Mouse (Mus musculus) ES-E14 (cell line): ENCODE measurements around the gene Fancg.

Experiments
- MAFK ChIP-seq: IDR thresholded peaks from 2 replicates; pipeline ENCODE4 v1.6.1; 2014; ENCODE audit warnings: mild to moderate bottlenecking, low read depth, low read length, inconsistent platforms; ENCODE audit not compliant: insufficient read depth
- ZNF384 ChIP-seq: IDR thresholded peaks from 2 replicates; pipeline ENCODE4 v1.6.1; 2012; ENCODE audit warnings: low read depth, low read length, inconsistent platforms

DNA sequence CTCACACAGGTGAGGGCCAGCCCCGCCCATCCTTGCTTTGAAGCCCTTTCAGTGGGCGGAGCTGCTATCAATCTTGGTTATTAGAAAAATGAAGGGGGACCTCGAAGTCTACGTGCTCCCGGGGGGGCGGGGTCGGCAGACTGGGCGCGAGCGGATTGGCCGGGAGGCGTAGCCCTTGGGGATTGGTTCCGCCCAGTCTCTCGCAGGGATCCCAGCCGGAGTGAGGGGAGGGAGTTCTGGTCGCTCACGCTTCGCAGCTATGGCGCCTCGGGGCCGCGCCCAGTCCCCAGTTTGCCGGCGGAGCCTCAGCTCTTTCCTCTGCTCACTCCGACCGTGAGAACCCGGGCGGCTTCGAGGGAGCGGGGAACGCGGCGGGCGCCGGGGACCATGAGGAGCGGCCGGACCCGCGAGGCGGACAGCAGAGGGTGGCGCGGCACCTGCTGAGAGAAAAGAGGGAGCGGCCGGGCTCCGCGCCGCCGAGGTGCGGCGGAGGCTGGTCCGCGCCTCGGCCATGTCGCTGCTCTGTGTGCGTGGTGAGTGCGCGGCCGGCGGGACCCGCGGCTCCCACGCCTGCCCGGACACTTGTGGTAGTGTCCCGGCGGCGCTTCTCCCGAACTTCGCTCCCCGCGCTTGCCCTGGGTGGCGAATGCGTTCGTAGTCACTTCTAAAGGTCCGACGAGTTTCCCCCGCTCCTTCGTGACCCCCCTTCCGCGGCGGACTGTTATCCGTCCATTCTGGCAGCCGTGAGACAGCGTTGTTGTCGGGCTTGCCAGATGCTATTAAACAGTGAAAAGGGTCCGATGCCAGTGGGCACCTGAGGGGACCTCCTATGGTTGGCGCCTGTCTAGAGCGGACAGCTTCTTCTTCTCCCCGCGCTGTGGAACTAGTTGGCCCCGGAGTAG is 48.7 kb upstream of the Fancg start, which contains the start of gene Unc13b:
- no peak for TF ChIP-seq MAFK
- TF ChIP-seq ZNF384 = no peak
